Mouse (Mus musculus) Patski (cell line): ENCODE measurements around the gene Rbpms2. TPM values are rescaled to one million over a fixed set of nuclear protein-coding genes. Genes with fewer than 3 reads are reported as not detected.
A peak's percentile ranks its signal among the peaks of the same experiment; 100 is the strongest.

Source experiments
- ATAC-seq: fragments of 100-300 bp; one replicate; pipeline ENCODE4 v1.8.0; 2021
- CTCF ChIA-PET: fragments of 350-600 bp; sonication (Branson Sonifier 250); formaldehyde crosslinking; loops from one replicate; lab custom pipeline; 2022; ENCODE audit warnings: inconsistent platforms; lab: Charles Lee
- POLR2A ChIA-PET: fragments of 350-600 bp; sonication (Branson Sonifier 250); formaldehyde crosslinking; loops from one replicate; lab custom pipeline; 2022; ENCODE audit warnings: antibody characterized with exemption, inconsistent platforms; lab: Charles Lee
- DNase-seq: peaks from one replicate; pipeline ENCODE4 v3.0.0-alpha.2; 2011; ENCODE audit warnings: low read depth, low spot score
- H3K27me3 ChIP-seq: fragments of 371-371 bp; one replicate; pipeline ENCODE4 v1.5.1; 2021
- CTCF ChIP-seq: fragments of 100-300 bp; IDR thresholded peaks from one replicate; pipeline ENCODE4 v1.5.1; 2021
- in situ Hi-C: fragments of 300-500 bp; cut with MboI; formaldehyde crosslinking; loops from 3 replicates; pipeline ENCODE4 v1.11.1; 2018; ENCODE audit warnings: low pct_unique_long_range_greater_than_20kb, mixed read lengths
- polyA plus RNA-seq: library from polyadenylated mRNA; unstranded; gene quantifications from one replicate; pipeline ENCODE4 v1.2.3, GENCODE M21; 2021

The Rbpms2 gene
- polyA plus RNA-seq, 1 experiment from 2014 or later: 53.9 TPM

DNA sequence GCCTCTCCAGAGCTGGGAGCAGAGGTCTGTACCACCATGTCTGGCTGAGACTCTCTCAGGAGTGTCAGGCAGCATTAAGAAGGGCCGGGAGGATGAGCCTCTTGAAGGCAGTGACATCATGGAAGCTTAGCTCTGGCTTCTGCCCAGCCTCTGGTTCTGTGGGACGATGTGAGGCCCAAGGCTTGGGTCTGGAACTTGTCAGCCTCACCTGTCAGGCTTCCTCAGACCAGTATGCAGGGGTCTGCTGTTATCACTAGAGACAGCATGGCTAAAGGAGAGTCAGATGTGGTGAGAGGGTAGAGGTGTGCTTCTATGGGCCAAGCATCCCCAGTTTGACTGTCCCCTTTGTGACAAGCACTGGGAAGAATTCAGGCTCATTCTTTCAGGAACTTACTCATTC is 16.4 kb upstream of the Rbpms2 start:
- no peaks in the 10 kb centered on the region for H3K27me3 ChIP-seq
- no peak for TF ChIP-seq CTCF
- ATAC-seq (no peak), DNase-seq (no peak)
- CTCF ChIA-PET: interaction anchor here (0.8 kb wide), 1 partner anchor 51 kb away, joined by 3 read pairs; no protein-coding TSS in a partner anchor
- in situ Hi-C loops: no loop called here
- POLR2A ChIA-PET: interaction anchor here (0.7 kb wide), 1 partner anchor 318 kb away, joined by 3 read pairs; no protein-coding TSS in a partner anchor

DNA sequence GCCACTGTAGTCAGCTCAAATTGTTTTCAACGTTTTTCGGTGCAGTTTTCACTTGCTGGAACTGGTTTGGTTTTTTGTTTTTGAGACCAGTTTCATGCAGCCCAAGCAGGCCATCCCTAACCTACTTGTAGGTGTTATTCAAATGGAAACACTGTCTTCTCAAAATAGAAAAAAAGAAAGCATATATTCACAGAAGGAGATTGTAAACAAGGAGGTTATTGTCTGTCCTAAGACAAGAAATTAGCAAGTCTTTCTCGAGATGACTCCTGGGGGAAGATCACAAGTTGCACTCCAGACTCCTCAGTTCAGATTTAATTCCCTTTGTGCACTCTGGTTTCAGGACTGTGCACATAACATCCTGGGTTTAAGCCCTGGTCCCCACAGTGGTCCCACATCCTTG is 10.1 kb upstream of the Rbpms2 start:
- ChIA-PET CTCF (interaction anchor here (1.0 to 1.2 kb wide), 2 partner anchors 9 to 14 kb away, joined by 3 to 4 read pairs; no protein-coding TSS in a partner anchor), POLR2A (no interaction called here)
- ATAC-seq: no peak
- no peak for TF ChIP-seq CTCF
- no peak for DNase-seq
- in situ Hi-C loops: no loop called here
- no peaks in the 10 kb centered on the region for H3K27me3 ChIP-seq

GRCm38 (mm10) chr9:65621196-65621595 is 8.3 kb upstream of the Rbpms2 start:
- H3K27me3 ChIP-seq: no peaks in the 10 kb centered on the region
- ChIA-PET POLR2A (no interaction called here), CTCF (interaction anchor here (1.3 to 1.9 kb wide), 2 partner anchors 17 to 40 kb away, joined by 3 to 5 read pairs; no protein-coding TSS in a partner anchor)
- no peak for ATAC-seq
- TF ChIP-seq CTCF: no peak
- DNase-seq: no peak
- in situ Hi-C loops: no loop called here

GRCm38 (mm10) chr9:65621666-65622065 is 7.8 kb upstream of the Rbpms2 start:
- TF ChIP-seq CTCF: no peak
- H3K27me3 ChIP-seq: no peaks in the 10 kb centered on the region
- DNase-seq (no peak), ATAC-seq (no peak)
- CTCF ChIA-PET: interaction anchor here (1.3 to 1.9 kb wide), 2 partner anchors 16 to 40 kb away, joined by 3 to 5 read pairs; no protein-coding TSS in a partner anchor
- in situ Hi-C loops: no loop called here
- POLR2A ChIA-PET: no interaction called here

- TF ChIP-seq CTCF: no peak
- DNase-seq (no peak), ATAC-seq (no peak)
- POLR2A ChIA-PET: no interaction called here
- H3K27me3 ChIP-seq: no peaks in the 10 kb centered on the region
- in situ Hi-C loops: no loop called here
- CTCF ChIA-PET: interaction anchor here (1.1 kb wide), 1 partner anchor 40 kb away, joined by 3 read pairs; no protein-coding TSS in a partner anchor
Measured at GRCm38 (mm10) chr9:65622826-65623225, 6.6 kb upstream of the Rbpms2 start.

DNA sequence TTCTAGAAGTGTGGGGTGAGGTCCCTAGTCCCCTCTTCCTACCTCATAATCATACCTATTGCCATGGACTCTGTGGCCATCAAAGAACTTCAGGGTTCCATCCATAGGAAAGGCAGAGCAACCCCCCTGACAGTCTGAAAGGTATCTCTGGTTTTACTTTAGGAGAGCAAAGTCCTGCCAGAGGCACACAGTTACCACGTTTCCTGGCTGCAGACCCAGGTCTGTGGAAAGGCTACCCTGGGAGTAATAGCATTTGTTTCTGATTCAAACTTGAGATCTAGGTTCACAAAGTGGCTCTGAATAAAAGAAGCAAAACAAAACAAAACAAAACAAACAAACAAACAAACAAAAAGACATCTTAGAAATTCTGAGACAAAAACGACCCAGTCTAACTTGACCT is 5.2 kb upstream of the Rbpms2 start:
- CTCF ChIA-PET: interaction anchor here (1.2 kb wide), 1 partner anchor 26 kb away, joined by 3 read pairs; no protein-coding TSS in a partner anchor
- in situ Hi-C loops: no loop called here
- TF ChIP-seq CTCF: no peak
- POLR2A ChIA-PET: no interaction called here
- no peaks in the 10 kb centered on the region for H3K27me3 ChIP-seq
- DNase-seq (no peak), ATAC-seq (no peak)

DNA sequence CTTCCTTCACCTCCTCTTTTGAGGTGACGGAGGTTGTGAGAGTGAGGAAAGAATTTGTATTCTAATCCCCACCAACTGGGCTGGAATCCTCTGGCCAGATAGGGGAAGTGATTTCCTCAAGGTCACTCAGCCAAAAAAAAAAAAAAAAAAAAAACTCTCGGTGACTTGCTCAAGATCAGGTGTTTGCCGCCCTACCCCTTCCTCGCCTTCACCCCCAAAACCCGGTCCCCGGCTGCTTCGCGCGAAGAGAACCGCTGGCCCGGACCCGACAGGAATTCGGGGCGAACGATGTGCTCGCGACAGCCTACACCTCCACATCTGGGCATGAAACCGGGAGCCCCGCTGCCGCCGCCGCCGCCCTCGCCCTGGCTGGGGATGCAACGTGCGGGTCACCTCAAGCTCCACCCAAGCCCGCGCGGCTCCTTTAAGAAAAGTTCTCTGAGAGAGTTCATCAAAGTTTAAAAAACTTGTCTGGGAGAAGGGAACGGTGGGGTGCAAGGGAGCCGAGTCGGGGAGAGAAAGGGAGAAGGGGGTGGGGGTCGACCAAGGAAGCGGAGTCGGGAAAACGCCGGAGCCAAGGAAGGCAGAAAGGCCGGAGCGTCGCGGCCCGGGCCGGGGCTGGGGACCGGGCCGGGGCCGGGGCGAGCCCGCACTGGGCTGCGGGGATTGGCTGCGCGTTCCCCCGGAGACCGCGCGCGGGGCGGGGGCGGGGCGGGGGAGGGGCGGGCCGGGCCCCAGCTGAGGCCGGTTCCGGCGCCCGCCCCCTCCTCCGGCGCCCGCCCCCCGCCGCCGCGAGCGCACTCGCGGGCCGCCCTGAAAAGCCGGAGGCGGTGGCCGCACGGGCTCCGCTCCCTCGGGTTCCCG is 551 bp downstream of the Rbpms2 start:
- in situ Hi-C loops: no loop called here
- ChIA-PET POLR2A (interaction anchor here (1.1 to 1.7 kb wide), 3 partner anchors 16 to 42 kb away, joined by 3 to 4 read pairs (median 3); no protein-coding TSS in a partner anchor), CTCF (interaction anchor here (2.2 to 2.5 kb wide), 2 partner anchors 24 to 34 kb away, joined by 6 to 8 read pairs; no protein-coding TSS in a partner anchor)
- peak; percentile 64 for ATAC-seq
- no peaks in the 10 kb centered on the region for H3K27me3 ChIP-seq
- TF ChIP-seq CTCF: no peak
- no peak for DNase-seq

DNA sequence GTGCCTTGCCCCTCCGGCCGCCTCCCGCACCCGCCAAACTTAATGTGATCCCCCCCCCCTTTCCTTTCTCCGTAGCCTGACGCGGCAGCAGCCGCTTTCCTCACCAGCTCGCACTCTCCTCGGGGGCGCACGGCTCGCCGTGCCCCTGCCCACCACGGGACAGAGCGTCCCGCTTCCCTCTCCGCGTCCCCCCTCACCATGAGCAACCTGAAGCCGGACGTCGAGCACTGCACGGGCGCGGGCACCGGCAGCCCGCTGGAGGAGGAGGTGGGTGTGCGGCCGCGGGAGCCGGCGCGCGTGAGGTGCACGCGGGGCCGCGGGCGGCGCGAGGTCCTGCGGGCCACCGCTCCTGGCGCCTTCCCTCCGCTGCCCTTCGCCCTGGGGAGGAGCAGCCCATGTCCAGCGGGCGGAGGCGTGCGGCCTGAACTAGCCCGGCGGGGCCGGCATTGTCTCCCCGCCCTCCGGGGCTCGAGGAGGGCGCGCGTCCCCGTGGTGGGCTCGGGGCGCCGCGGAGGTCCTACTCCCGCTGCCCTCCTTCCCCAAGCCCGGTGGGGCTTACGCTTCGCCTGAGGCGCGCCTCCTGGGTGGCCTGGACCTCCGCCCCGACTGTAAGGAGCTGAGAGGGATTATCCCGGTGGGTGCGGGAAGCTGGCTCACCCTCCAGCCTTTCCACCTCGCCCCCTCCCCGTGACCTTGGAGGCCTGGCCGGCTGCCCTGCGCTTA is 1.3 kb downstream of the Rbpms2 start:
- no peak for TF ChIP-seq CTCF

DNA sequence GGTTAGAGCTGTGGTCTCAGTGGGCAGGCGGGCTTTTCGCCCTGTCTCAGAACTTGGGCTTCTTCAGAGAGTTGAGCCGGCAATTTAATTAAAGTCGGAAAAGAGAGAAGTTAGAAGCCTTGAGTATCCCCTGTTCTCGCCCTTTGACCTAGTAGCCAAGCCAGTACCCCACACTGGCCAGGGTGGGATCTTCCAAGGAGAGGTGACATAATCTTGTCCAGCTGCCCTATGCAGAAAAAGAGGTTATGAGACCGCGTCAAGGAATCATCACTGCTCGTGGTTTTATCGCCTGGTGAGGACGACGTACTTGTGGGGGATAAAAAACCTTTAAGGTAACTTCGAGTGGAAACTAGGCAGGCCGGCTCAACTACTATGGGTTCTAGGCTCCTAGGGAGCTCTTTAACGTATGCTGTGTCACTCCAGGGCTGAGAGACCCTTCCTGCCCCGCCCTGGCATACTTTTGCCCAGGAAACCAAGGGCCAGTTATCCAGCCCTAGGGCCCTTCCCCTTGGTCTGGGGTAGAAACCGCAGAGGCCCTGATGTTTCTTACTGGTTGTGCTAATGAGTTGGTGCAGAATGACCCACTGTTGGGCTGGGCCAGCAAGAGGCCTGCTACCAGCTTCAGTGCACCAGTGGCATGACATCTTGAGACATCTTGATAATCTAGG is 2.0 kb downstream of the Rbpms2 start:
- no peaks in the 10 kb centered on the region for H3K27me3 ChIP-seq
- ATAC-seq: peak; percentile 40
- in situ Hi-C loops: no loop called here
- CTCF ChIA-PET: interaction anchor here (2.2 kb wide), 1 partner anchor 33 kb away, joined by 6 read pairs; no protein-coding TSS in a partner anchor
- POLR2A ChIA-PET: interaction anchor here (0.6 to 1.7 kb wide), 2 partner anchors 14 to 59 kb away, joined by 4 to 9 read pairs; no protein-coding TSS in a partner anchor
- DNase-seq: no peak
- no peak for TF ChIP-seq CTCF

More for the DNA sequence above, 1.3 kb downstream of the Rbpms2 start:
- ChIA-PET POLR2A (interaction anchor here (0.5 to 1.7 kb wide), 3 partner anchors 15 to 43 kb away, joined by 3 to 4 read pairs (median 3); no protein-coding TSS in a partner anchor), CTCF (interaction anchor here (2.2 kb wide), 1 partner anchor 33 kb away, joined by 6 read pairs; no protein-coding TSS in a partner anchor)
- ATAC-seq (peak; percentile 17), DNase-seq (no peak)
- no peaks in the 10 kb centered on the region for H3K27me3 ChIP-seq
- in situ Hi-C loops: no loop called here
